Mouse (Mus musculus) T-cell, adult 2 months (primary cell): ENCODE measurements around the gene Crebzf.

ENCODE experiments used
- DNase-seq: peaks from one replicate; pipeline ENCODE4 v3.0.0; 2022; ENCODE audit warnings: low spot score

The Crebzf gene

GRCm38 (mm10) chr7:90476313-90477245 is 34.0 kb downstream of the Crebzf start, which contains the start of gene Dlg2:
Dlg2 (plus strand) TSS chr7:90476672.
- no peak for DNase-seq

GRCm38 (mm10) chr7:90482607-90483006 is 40.1 kb downstream of the Crebzf start:
- DNase-seq = no peak
